In the genomic region with DNA sequence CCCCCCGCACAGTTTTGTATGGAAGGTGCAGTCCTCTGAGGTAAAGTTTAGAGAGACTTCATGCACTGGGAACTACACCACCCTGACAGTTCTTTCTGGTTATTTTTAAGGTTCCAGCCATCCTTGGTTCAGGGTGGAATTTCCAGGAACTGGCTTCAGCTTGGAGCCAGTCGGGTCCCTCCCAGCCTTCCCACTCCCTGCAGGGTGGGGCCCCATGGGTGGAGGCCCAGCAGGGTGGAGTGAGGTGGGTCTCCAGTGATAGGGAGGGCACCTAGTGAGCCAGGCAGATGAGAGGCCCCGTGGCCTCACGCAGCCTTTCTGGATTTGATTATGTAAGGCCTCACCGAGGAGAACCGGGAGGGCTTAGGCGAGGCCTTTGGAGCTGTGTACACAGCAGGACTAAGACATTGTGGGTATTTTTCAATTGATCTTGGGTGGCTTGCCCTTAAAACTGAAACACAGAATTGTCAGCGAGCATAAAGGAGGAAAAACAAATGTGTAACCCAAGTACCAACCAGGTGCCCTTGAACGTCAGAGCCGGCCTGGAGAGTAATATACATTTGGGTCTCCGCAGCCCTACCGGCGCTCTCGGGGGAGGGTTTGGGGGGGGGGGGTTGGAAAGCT, we compare ENCODE assay signal across 8 mouse cellular contexts. TPM values are rescaled to one million over a fixed set of nuclear protein-coding genes. Genes with fewer than 3 reads are reported as not detected.
DNase-seq lines count a peak whose midpoint lies in the region; ATAC-seq and TF ChIP-seq lines count a peak whose summit lies in the region.

No protein-coding gene starts in this region.

- ATAC-seq in granulocyte monocyte progenitor cell, adult 5-6 weeks (replicated peaks; ENCODE audit: poor library complexity, severe bottlenecking): 0 out of 2 replicates have a peak, but pooled peaks have one; percentile 10
- ATAC-seq in intestine, embryonic 16.5 days: peak; percentile 93
- peak; percentile 85 for ATAC-seq in liver, postnatal 0 days
- ATAC-seq in neural tube, embryonic 15.5 days (ENCODE audit: low FRiP score): peak; percentile 16

- H3K4me1 ChIP-seq in intestine, embryonic 16.5 days (ENCODE audit: control insufficient read depth, insufficient read depth, low read length): peaks cover 81% of the 10 kb centered on the region
- H3K4me1 ChIP-seq in liver, postnatal 0 days (ENCODE audit: insufficient read depth): peaks cover 72% of the 10 kb centered on the region
- H3K4me1 ChIP-seq in neural tube, embryonic 15.5 days: peaks cover 44% of the 10 kb centered on the region

- DNase-seq in ovary, adult 18-20 months (ENCODE audit: low spot score): peak; percentile 45
- DNase-seq in ovary, postnatal 10 days (ENCODE audit: low spot score): no peak
- DNase-seq in c-Kit-negative CD71-positive TER-119-positive erythroid progenitor cells, embryonic 14.5 days (ENCODE audit: low read depth, low spot score): peak; percentile 89
- peak; percentile 83 for DNase-seq in liver, postnatal 0 days
- no peak for DNase-seq in right cerebral cortex, postnatal 4 days

- TF ChIP-seq CTCF in liver, postnatal 0 days (IDR thresholded peaks at IDR 0.05; ENCODE audit: low read depth): no peak

- H3K4me3 ChIP-seq in intestine, embryonic 16.5 days (ENCODE audit: low read length): peak overlapping the region; percentile 38
- H3K4me3 ChIP-seq in liver, postnatal 0 days (ENCODE audit: low read depth, low read length): peak overlapping the region; percentile 64
- H3K4me3 ChIP-seq in neural tube, embryonic 15.5 days (replicated peaks): no peak overlapping the region

- H3K27ac ChIP-seq in intestine, embryonic 16.5 days (ENCODE audit: low read length): peak overlapping the region; percentile 95
- H3K27ac ChIP-seq in liver, postnatal 0 days (ENCODE audit: low read depth): peak overlapping the region; percentile 99
- H3K27ac ChIP-seq in neural tube, embryonic 15.5 days (replicated peaks): peak overlapping the region; percentile 70

- peak overlapping the region; percentile 58 for H3K9ac ChIP-seq in intestine, embryonic 16.5 days (ENCODE audit: low read depth, low read length)
- H3K9ac ChIP-seq in liver, postnatal 0 days (replicated peaks): peak overlapping the region; percentile 93
- no peak overlapping the region for H3K9ac ChIP-seq in neural tube, embryonic 15.5 days (replicated peaks)

- peak; percentile 55 for TF ChIP-seq EP300 in liver, postnatal 0 days (IDR thresholded peaks at IDR 0.05; ENCODE audit: low read depth)

- H3K9me3 ChIP-seq in intestine, embryonic 16.5 days (ENCODE audit: control insufficient read depth, low read length): no peaks in the 10 kb centered on the region
- no peaks in the 10 kb centered on the region for H3K9me3 ChIP-seq in liver, postnatal 0 days (ENCODE audit: low read length)
- no peaks in the 10 kb centered on the region for H3K9me3 ChIP-seq in neural tube, embryonic 15.5 days (replicated peaks)

- H3K27me3 ChIP-seq in intestine, embryonic 16.5 days (replicated peaks; ENCODE audit: control insufficient read depth, insufficient read depth, low read length): no peaks in the 10 kb centered on the region
- H3K27me3 ChIP-seq in liver, postnatal 0 days (ENCODE audit: insufficient read depth, low read length): no peaks in the 10 kb centered on the region
- H3K27me3 ChIP-seq in neural tube, embryonic 15.5 days (replicated peaks): no peaks in the 10 kb centered on the region

- peak overlapping the region; percentile 63 for H3K4me2 ChIP-seq in intestine, embryonic 16.5 days (ENCODE audit: low read depth, low read length)
- peak overlapping the region; percentile 83 for H3K4me2 ChIP-seq in liver, postnatal 0 days (ENCODE audit: low read depth, low read length)
- peak overlapping the region; percentile 35 for H3K4me2 ChIP-seq in neural tube, embryonic 15.5 days

- 7% methylated on average over 13 of the region's 14 CpGs for WGBS in intestine, embryonic 16.5 days
- 4% methylated on average over 13 of the region's 14 CpGs for WGBS in liver, postnatal 0 days (ENCODE audit: insufficient replicate concordance)
- WGBS in neural tube, embryonic 15.5 days: 10% methylated on average over 14 of the region's 14 CpGs

- H3K36me3 ChIP-seq in intestine, embryonic 16.5 days (ENCODE audit: control insufficient read depth, insufficient read depth, low read length): no peaks in the 10 kb centered on the region
- peaks cover 39% of the 10 kb centered on the region for H3K36me3 ChIP-seq in liver, postnatal 0 days (replicated peaks; ENCODE audit: insufficient read depth, low read length)
- no peaks in the 10 kb centered on the region for H3K36me3 ChIP-seq in neural tube, embryonic 15.5 days

RNA-seq across cellular contexts. Expression of a gene that starts 8.4 kb away (rescaled TPM):
- total RNA-seq in granulocyte monocyte progenitor cell, adult 5-6 weeks (2014; fragmentation: Nextera tagmentation): 23.6 and 28.1 TPM in 2 replicates
- total RNA-seq in granulocyte monocyte progenitor cell, adult 5-6 weeks (2017): 6.9 and 8.9 TPM in 2 replicates
- polyA plus RNA-seq in intestine, embryonic 16.5 days (2015; fragmentation: Nextera tagmentation; extraction: Ambion mirVana): 68.1 and 71.9 TPM in 2 replicates
- 63.5 and 65.7 TPM in 2 replicates for polyA plus RNA-seq in liver, postnatal 0 days (2015; fragmentation: Nextera tagmentation; extraction: Ambion mirVana)
- 16.6 and 32.0 TPM in 2 replicates for polyA plus RNA-seq in neural tube, embryonic 15.5 days (2015; fragmentation: Nextera tagmentation; extraction: Ambion mirVana)

Comparison
In these comparisons a context has a peak if more than half of its experiments do, and no peak if none do; other contexts are left out.
1. DNase-seq: peak in ovary, adult 18-20 months (single experiment), c-Kit-negative CD71-positive TER-119-positive erythroid progenitor cells, embryonic 14.5 days (single experiment) and liver, postnatal 0 days (single experiment); none in ovary, postnatal 10 days (single experiment) and right cerebral cortex, postnatal 4 days (single experiment).
2. ATAC-seq: peak in every context shown above with its lines; median percentile 93 in intestine, embryonic 16.5 days; 85 in liver, postnatal 0 days; 16 in neural tube, embryonic 15.5 days; 10 in granulocyte monocyte progenitor cell, adult 5-6 weeks.
3. Peak in every context shown above with its lines, with median percentiles within 50 percentile points of each other: H3K27ac ChIP-seq and H3K4me2 ChIP-seq.